Mouse (Mus musculus) gastrocnemius, adult 8-10 months (tissue): ENCODE data around the gene Smg7. TPM values are rescaled to one million over a fixed set of nuclear protein-coding genes. Genes with fewer than 3 reads are reported as not detected.

ENCODE experiments used
- DNase-seq, 2 experiments: peaks; one replicate each; pipeline ENCODE4 v3.0.0; 2022; ENCODE audit warnings: low spot score in 2 of 2
- total RNA-seq, 4 experiments: library from RNA; stranded (reverse); gene quantifications; 2 replicates each; pipeline ENCODE4 v1.2.4; 2022

Gene Smg7
- total RNA-seq, 4 experiments from 2014 or later: 36.2 to 45.6 (median 39.9) TPM

- DNase-seq: no peak
These were observed 92.7 kb downstream of the Smg7 start for GRCm38 (mm10) chr1:152809541-152810252.

- DNase-seq: no peak
These were observed 94.1 kb downstream of the Smg7 start for GRCm38 (mm10) chr1:152808392-152808680.

DNA sequence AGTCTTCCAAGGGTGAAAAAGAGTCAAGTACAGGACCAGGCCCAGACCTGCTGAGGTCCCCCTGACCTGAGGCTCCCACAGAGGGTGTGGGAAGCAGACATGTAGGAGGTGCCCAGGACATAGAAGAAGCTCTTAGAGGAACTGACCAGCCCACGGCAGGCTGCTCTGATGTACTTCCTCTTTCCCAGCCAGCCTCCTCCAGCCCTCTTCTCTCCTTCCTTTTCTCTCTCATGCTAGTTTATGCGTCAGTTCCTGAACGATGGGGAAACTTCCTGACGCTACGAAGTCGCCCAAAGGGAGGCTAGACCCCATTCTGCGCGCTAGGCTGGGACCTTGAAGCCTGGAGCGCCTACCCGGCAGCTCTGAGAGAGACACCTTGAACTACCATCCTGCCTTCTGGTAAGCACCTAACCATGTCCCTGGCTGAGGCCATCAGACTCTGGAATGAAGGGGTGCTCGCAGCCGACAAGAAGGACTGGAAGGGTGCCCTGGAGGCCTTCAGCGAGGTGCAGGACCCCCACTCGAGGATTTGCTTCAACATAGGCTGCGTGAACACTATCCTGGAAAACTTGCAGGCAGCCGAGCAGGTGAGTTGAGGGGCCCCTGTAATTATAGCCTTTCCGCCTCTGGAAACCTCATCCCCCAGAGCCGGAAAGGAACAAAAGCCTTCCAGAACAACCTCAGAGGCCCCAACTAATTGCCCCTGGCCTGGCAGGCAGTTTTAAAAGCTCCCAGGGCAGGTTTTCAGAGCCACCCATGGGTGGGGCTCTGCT is 94.6 kb downstream of the Smg7 start:
- DNase-seq: no peak

GRCm38 (mm10) chr1:152804907-152805306 is 97.5 kb downstream of the Smg7 start:
- DNase-seq: no peak

GRCm38 (mm10) chr1:152800633-152801176 is 101.7 kb downstream of the Smg7 start:
- no peak for DNase-seq

- DNase-seq: no peak
These were observed 102.5 kb downstream of the Smg7 start, which contains the start of gene Ncf2 for GRCm38 (mm10) chr1:152799897-152800296. Ncf2 (plus strand) TSS chr1:152800194.

DNA sequence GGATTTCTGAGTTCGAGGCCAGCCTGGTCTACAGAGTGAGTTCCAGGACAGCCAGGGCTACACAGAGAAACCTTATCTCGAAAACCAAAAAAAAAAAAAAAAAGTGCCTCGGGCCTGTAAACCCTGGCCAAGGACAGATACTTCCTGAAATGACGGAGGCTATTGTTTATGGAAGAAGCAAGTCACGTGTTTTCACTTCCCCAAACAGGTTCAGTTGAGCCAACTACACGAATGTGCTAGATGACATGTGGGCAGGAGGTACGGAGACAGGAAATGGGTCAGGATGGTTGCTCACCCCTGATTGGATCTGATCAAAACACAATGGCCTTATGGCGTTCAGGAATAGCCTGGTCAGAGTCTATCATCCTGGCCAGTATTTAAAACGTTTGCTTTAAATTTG is 104.3 kb downstream of the Smg7 start:
- DNase-seq: no peak

DNA sequence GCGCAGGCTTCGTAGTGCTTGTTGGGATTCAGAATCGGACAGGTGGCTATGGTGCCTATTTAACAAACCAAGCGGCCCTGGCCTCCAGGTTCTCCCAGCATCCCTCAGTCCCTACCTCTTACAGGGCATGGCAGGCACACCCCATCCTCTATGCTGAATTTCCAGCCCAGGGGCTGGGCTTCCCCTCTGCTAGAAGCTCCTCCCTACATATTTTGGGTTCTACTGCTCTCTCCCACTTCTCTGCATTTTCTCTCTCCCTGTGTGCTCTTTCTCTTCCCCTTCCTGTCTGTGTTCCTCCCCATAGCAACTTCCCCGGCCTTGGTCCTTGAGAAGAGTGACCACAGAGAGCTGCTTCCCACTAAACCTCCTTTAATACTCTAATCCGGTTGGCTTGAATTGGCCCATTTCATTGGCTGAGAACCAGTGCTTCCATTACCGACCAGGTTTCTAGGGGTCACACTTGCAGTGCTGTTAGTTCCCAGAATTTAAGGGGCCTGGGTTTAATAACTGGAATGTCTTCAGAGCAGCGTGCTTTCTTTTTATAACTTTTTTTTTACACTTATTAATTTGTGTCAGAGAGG is 105.7 kb downstream of the Smg7 start:
- no peak for DNase-seq

DNA sequence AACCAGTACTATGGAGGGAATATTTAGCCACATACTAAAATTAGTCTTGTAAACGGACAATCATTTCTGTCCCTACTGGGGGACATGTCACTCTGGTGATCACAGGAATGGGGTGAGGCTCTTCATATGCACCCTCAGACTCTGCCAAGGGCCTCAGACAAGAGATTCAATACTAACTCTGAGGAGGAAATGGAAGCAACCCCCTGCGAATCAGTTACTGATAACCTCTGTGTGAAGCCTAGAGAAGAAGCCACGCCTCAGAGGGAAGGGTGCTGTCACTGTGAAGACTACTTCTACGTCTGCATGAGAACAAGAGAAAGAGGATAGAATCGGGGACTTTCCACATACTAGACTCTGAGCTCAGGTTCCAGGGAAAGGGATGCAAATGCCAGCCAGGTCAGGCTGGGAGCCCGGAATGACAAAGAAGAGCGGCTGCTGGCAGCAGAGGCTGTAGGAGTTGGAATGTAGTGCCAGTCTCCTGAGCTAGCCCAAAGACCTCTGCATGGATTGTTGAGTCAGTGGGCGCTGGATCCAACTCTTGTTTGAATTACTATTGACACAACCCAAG is 106.7 kb downstream of the Smg7 start:
- no peak for DNase-seq

DNA sequence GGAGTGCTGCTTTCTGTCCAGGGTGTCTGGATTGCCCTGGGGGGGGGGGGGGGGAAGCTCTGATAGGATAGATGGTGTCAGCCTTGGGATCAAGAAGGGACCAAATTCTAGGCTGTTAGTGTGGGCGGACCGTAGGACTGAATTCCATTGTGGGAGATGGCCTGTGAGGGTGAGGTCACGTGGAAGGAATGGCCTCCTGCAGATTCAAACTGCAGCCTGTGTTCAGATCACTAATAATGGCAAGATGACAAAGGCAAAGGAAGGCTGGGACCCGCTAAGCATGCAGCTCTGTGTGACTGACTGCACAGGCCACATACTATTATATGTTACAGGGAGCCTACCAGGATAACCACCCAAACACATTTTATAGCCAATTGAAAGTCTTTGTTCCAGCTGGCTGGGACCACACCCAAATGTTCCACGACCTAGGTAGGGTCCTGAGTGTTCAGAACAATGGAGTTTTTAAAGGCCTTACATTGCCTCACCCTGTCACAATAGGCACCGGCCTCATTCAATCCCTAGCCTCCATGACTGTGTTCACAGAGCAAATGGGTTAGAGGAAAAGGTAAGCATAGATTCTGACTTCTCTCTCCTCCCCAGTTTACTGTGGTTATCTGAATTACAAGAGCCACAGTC is 108.8 kb downstream of the Smg7 start:
- DNase-seq: no peak

GRCm38 (mm10) chr1:152792736-152793494 is 109.5 kb downstream of the Smg7 start:
- no peak for DNase-seq

DNA sequence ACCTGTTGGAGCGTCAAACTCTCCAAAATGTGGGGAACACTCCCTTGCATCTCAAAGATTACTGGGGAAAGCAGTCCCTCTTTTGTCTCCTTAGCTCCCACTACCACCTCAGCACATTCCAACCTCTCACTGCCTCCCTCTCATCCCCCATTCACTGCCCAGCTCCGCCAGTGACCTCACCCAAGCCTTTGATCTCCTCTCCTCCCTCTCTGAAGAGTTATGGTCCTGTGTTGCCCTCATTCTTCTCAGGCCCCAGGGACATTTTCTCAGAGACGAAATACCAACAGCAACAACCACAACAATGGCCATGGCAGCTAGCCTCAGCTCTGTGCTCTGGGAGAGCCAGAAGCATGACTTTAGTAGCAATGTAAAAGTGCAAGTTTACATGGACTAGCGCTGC is 111.2 kb downstream of the Smg7 start:
- no peak for DNase-seq

GRCm38 (mm10) chr1:152790821-152791220 is 111.6 kb downstream of the Smg7 start:
- no peak for DNase-seq

GRCm38 (mm10) chr1:152790254-152790653 is 112.2 kb downstream of the Smg7 start:
- DNase-seq: no peak

DNA sequence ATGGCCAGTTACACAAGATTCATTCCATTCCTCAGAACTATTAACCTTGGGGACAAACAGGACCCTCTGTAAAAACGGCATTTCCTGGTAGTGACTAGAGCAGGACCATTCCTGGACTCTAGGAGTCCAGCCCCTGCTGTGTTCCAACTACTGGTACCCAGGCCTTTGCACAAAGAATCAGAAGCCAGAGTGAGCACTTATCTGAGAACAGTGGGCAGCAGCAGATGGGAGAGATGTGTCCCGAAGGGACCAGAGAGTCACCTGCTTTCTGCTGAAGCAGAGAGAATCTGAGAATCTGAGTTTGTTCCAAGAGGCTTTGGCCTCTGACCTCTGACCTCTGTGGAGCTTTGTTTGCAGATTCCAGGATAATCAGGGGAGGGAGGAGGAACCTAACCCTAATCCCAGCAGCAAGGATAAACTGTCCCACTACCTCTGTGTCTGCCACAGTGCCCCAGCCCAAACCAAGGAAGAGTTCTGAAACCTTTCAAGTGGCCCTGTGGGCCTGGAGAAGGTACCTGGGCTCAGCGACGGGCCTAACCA is 114.3 kb downstream of the Smg7 start:
- no peak for DNase-seq

Other genes starting within 250 kb of the Smg7 start
- not detected for gene Apobec4, start 152.1 kb downstream of the Smg7 start, total RNA-seq
- 1 to 10 TPM; 2.9 to 9.4 (median 5.3) TPM for gene Rgl1, start 136.3 kb downstream of the Smg7 start, total RNA-seq
- gene Arpc5, start 136.1 kb downstream of the Smg7 start, total RNA-seq: 1 to 10 TPM; 7.3 to 9.8 (median 8.7) TPM
- 1 to 10 TPM in 1 of 4 experiments, under 1 TPM in 3; 0.34 to 1.1 (median 0.48) TPM for gene Ncf2, start 102.5 kb downstream of the Smg7 start, total RNA-seq
- gene Nmnat2, start 52.3 kb upstream of the Smg7 start, total RNA-seq: under 1 TPM; 0.10 to 0.58 (median 0.16) TPM